Mouse (Mus musculus): ENCODE measurements at regions not wholly inside any gene's neighbourhood (a gene's known extent, or its start where the extent isn't known, plus 50 kb on each side); places are given as distances from the start of the nearest gene placed in this dataset.
A peak's percentile ranks its signal among the peaks of the same experiment; 100 is the strongest.

- Histone ChIP-seq H3K9ac (replicated peaks) (no peak overlapping the region), H3K4me1 (no peaks in the 10 kb centered on the region), H3K27ac (replicated peaks) (no peak overlapping the region), H3K4me2 (replicated peaks) (no peak overlapping the region), H3K36me3 (no peaks in the 10 kb centered on the region), H3K4me3 (no peak overlapping the region), H3K9me3 (no peaks in the 10 kb centered on the region), H3K27me3 (no peaks in the 10 kb centered on the region)
- ATAC-seq (replicated peaks): no peak
- WGBS: 68% methylated on average over 3 of the region's 3 CpGs
These were observed 210.9 kb upstream of the St8sia2 start for GRCm38 (mm10) chr7:74224378-74224777.

DNA sequence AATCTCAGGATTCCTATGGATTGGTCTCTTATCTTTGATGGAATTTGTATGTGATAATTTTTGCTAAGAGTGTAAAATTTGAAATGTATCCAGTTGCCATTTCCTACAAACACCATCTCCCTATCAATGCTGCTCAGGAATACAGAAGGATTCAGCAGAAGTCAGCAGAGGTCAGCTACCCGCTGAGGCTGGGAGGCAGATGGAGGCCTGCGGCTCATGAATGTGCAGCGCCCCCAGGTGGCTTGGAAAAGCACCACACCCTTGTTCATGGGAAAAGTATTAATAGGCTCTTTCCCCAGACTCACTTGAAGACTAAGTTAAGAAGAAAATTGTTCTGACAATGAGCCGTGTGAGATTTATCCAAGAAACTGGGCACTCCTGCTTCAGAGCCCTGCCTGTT lies 187.2 kb upstream of the St8sia2 start:
- Histone ChIP-seq H3K27ac (replicated peaks) (no peak overlapping the region), H3K9ac (replicated peaks) (no peak overlapping the region), H3K9me3 (no peaks in the 10 kb centered on the region), H3K4me3 (no peak overlapping the region), H3K27me3 (no peaks in the 10 kb centered on the region), H3K36me3 (no peaks in the 10 kb centered on the region), H3K4me1 (no peaks in the 10 kb centered on the region), H3K4me2 (replicated peaks) (no peak overlapping the region)
- no peak for ATAC-seq (replicated peaks)
- 24% methylated on average over 4 of the region's 4 CpGs for WGBS

DNA sequence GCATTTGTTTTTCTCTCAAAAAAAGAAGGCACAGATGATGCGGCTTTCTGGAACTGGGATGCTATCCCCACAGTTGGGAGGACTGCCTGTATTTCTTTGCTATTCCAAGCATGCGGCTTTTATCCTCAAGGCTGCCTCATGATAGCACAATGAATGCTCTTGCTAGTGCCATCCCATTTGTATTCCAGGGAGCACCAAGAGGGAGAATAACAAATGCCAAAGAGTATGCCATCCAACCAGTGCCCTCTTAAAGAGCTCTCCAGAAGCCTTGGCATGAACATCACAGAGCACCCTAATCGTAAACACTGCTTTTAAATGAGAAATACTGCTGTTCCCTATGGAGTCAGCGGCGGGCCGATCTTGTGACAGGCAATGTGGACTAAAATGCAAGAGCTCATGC lies 185.3 kb upstream of the St8sia2 start:
- Histone ChIP-seq H3K9ac (replicated peaks) (no peak overlapping the region), H3K4me2 (replicated peaks) (no peak overlapping the region), H3K27ac (replicated peaks) (no peak overlapping the region), H3K4me1 (no peaks in the 10 kb centered on the region), H3K9me3 (no peaks in the 10 kb centered on the region), H3K36me3 (no peaks in the 10 kb centered on the region), H3K27me3 (no peaks in the 10 kb centered on the region), H3K4me3 (no peak overlapping the region)
- whole genome bisulfite sequencing: 70% methylated on average over 6 of the region's 6 CpGs
- no peak for ATAC-seq (replicated peaks)

GRCm38 (mm10) chr7:74184661-74185060 lies 171.2 kb upstream of the St8sia2 start:
- Histone ChIP-seq H3K27me3 (no peaks in the 10 kb centered on the region), H3K4me3 (no peak overlapping the region), H3K9ac (replicated peaks) (no peak overlapping the region), H3K9me3 (no peaks in the 10 kb centered on the region), H3K27ac (replicated peaks) (no peak overlapping the region), H3K4me2 (replicated peaks) (no peak overlapping the region), H3K4me1 (no peaks in the 10 kb centered on the region), H3K36me3 (no peaks in the 10 kb centered on the region)
- no peak for ATAC-seq (replicated peaks)

- Histone ChIP-seq H3K9ac (replicated peaks) (no peak overlapping the region), H3K9me3 (no peaks in the 10 kb centered on the region), H3K4me1 (peaks cover 7% of the 10 kb centered on the region), H3K4me3 (no peak overlapping the region), H3K36me3 (no peaks in the 10 kb centered on the region), H3K27ac (replicated peaks) (no peak overlapping the region), H3K27me3 (no peaks in the 10 kb centered on the region), H3K4me2 (replicated peaks) (no peak overlapping the region)
- WGBS: 38% methylated on average over 5 of the region's 5 CpGs
- no peak for ATAC-seq (replicated peaks)
These were observed 160.7 kb upstream of the St8sia2 start for GRCm38 (mm10) chr7:74174206-74174605.

DNA sequence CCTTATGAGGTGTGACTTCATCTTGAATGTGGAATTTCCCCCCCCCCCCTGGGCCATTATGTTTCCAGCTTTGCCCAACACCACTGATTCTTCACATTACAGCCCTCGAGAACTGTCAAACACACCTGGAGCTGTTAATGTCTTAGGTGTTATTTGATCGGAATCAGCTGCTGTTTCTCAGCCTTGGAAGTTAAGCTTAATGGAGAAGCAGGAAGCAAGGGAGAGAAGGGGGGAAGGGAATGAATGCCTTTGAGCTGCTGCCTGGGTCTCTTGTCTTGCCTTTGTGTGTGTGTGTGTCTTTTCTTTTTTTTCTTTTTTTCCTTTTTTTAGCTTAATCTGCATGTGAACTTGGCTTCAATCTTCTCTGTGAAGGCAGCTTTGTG lies 159.7 kb upstream of the St8sia2 start:
- H3K4me3 ChIP-seq: no peak overlapping the region
- H3K27me3 ChIP-seq: no peaks in the 10 kb centered on the region
- H3K9me3 ChIP-seq: no peaks in the 10 kb centered on the region
- WGBS: 22% methylated on average over 2 of the region's 2 CpGs
- ATAC-seq (replicated peaks): no peak
- H3K4me2 ChIP-seq (replicated peaks): no peak overlapping the region
- H3K36me3 ChIP-seq: no peaks in the 10 kb centered on the region
- no peak overlapping the region for H3K9ac ChIP-seq (replicated peaks)
- no peak overlapping the region for H3K27ac ChIP-seq (replicated peaks)
- H3K4me1 ChIP-seq: peaks cover 7% of the 10 kb centered on the region

GRCm38 (mm10) chr7:74172504-74173229 lies 159.2 kb upstream of the St8sia2 start:
- Histone ChIP-seq H3K36me3 (no peaks in the 10 kb centered on the region), H3K27ac (replicated peaks) (no peak overlapping the region), H3K4me2 (replicated peaks) (no peak overlapping the region), H3K9ac (replicated peaks) (no peak overlapping the region), H3K9me3 (no peaks in the 10 kb centered on the region), H3K4me3 (no peak overlapping the region), H3K4me1 (peaks cover 7% of the 10 kb centered on the region), H3K27me3 (no peaks in the 10 kb centered on the region)
- ATAC-seq (replicated peaks): no peak
- WGBS: 67% methylated on average over 4 of the region's 4 CpGs

GRCm38 (mm10) chr7:74151590-74151989 lies 138.1 kb upstream of the St8sia2 start:
- no peaks in the 10 kb centered on the region for H3K27me3 ChIP-seq
- H3K4me3 ChIP-seq: no peak overlapping the region
- 52% methylated on average over 4 of the region's 4 CpGs for WGBS
- H3K9me3 ChIP-seq: no peaks in the 10 kb centered on the region
- H3K27ac ChIP-seq (replicated peaks): no peak overlapping the region
- no peak overlapping the region for H3K4me2 ChIP-seq (replicated peaks)
- no peak for ATAC-seq (replicated peaks)
- no peaks in the 10 kb centered on the region for H3K36me3 ChIP-seq
- H3K4me1 ChIP-seq: no peaks in the 10 kb centered on the region
- no peak overlapping the region for H3K9ac ChIP-seq (replicated peaks)

- H3K4me3 ChIP-seq: no peak overlapping the region
- ATAC-seq (replicated peaks): no peak
- no peaks in the 10 kb centered on the region for H3K36me3 ChIP-seq
- H3K9ac ChIP-seq (replicated peaks): no peak overlapping the region
- WGBS: 91% methylated on average over 3 of the region's 3 CpGs
- H3K9me3 ChIP-seq: no peaks in the 10 kb centered on the region
- no peak overlapping the region for H3K27ac ChIP-seq (replicated peaks)
- no peaks in the 10 kb centered on the region for H3K27me3 ChIP-seq
- no peak overlapping the region for H3K4me2 ChIP-seq (replicated peaks)
- H3K4me1 ChIP-seq: no peaks in the 10 kb centered on the region
These were observed 129.7 kb upstream of the St8sia2 start for GRCm38 (mm10) chr7:74143236-74143635.

DNA sequence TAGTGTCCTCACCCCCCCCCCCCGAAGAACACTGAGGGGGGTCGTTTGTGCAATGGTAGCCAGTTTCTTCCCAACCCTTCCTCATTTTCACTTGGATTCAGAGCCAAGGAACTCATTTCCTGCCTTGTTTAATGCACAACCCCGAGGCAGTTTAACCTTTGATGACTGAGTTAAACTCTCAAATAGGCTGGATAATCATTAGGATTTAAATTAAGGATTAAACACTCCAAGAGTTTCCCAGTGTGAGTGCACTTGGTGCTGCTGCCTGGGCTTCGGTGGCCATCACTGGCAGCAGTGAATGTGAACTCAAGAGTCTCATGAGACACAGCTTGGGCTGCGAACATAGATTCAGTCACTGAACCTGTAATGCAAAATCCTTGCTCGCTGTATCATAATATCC lies 124.7 kb upstream of the St8sia2 start:
- Histone ChIP-seq H3K27me3 (no peaks in the 10 kb centered on the region), H3K36me3 (no peaks in the 10 kb centered on the region), H3K4me3 (no peak overlapping the region), H3K9ac (replicated peaks) (no peak overlapping the region), H3K4me1 (no peaks in the 10 kb centered on the region), H3K27ac (replicated peaks) (no peak overlapping the region), H3K9me3 (no peaks in the 10 kb centered on the region), H3K4me2 (replicated peaks) (no peak overlapping the region)
- 58% methylated on average over 6 of the region's 6 CpGs for WGBS
- no peak for ATAC-seq (replicated peaks)

DNA sequence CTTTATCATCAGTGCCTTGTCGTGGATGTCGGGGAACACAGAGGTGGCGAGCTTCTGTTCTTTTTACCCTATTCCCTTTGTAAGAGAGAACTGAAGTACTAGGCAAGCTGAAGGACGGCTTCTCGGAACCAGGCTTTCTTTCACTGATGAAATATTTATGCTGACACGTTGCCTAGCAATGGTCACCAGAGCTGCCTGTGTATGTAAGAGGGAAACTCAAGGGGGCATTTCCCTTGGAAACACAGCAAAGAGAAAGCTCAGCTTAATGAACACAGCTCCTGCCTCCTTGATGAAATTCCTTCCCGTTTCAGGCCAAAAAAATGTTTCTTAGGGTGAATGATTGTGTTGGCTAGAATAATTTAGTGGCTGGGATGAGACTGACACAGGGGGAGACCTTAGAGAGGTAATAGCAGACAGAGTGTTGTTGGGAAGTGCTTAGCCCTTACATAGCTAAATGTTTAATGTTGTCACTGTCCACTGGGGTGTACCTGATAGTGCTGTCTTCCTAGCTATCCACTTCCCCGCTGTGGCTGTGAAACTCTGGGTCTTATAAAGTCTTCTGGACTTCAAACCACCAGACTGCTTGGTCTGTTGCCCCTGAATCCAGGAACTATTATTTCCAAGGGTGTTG lies 116.8 kb upstream of the St8sia2 start:
- H3K27ac ChIP-seq (replicated peaks): 0 out of 2 replicates have a peak overlapping the region, but pooled peaks have one; percentile 16

GRCm38 (mm10) chr7:74112071-74112470 lies 98.6 kb upstream of the St8sia2 start:
- no peaks in the 10 kb centered on the region for H3K36me3 ChIP-seq
- no peaks in the 10 kb centered on the region for H3K9me3 ChIP-seq
- 84% methylated on average over 2 of the region's 2 CpGs for WGBS
- ATAC-seq (replicated peaks): no peak
- H3K4me1 ChIP-seq: 0 out of 2 replicates have a peak, but pooled peaks cover 3% of the 10 kb centered on the region
- H3K27ac ChIP-seq (replicated peaks): no peak overlapping the region
- no peak overlapping the region for H3K4me3 ChIP-seq
- no peaks in the 10 kb centered on the region for H3K27me3 ChIP-seq
- no peak overlapping the region for H3K4me2 ChIP-seq (replicated peaks)
- H3K9ac ChIP-seq (replicated peaks): no peak overlapping the region

More for the DNA sequence above, 116.8 kb upstream of the St8sia2 start:
- 14% methylated on average over 8 of the region's 8 CpGs for WGBS
- H3K27me3 ChIP-seq: no peaks in the 10 kb centered on the region
- peaks cover 7% of the 10 kb centered on the region; the same call in 1 of the 2 replicates for H3K4me1 ChIP-seq
- H3K9ac ChIP-seq (replicated peaks): no peak overlapping the region
- no peak overlapping the region for H3K4me2 ChIP-seq (replicated peaks)
- ATAC-seq (replicated peaks): peak; percentile 78
- H3K4me3 ChIP-seq: no peak overlapping the region
- no peaks in the 10 kb centered on the region for H3K36me3 ChIP-seq
- no peaks in the 10 kb centered on the region for H3K9me3 ChIP-seq

DNA sequence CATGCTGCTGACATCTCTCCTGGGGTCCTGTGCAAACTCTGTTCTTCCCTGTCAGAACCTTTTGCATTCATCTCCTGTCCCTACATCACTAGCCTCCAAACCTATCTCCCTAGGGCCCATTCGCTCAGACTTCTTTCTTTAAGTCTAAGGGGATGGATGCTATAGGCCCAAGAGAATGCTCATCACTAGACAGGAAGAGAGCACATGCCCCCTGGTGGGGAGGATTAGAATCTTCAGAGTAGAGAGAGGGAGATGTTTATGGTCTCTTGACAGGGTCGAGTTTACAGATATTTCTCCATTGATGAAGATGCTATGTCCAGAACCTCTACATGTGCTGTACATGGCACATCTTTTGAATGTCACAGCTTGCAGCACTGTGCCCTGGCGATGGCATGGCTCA lies 94.9 kb upstream of the St8sia2 start:
- no peak for ATAC-seq (replicated peaks)
- Histone ChIP-seq H3K9ac (replicated peaks) (no peak overlapping the region), H3K9me3 (no peaks in the 10 kb centered on the region), H3K36me3 (no peaks in the 10 kb centered on the region), H3K4me3 (no peak overlapping the region), H3K27me3 (no peaks in the 10 kb centered on the region), H3K27ac (replicated peaks) (no peak overlapping the region), H3K4me2 (replicated peaks) (no peak overlapping the region), H3K4me1 (0 out of 2 replicates have a peak, but pooled peaks cover 4% of the 10 kb centered on the region)
- WGBS: 64% methylated on average over 3 of the region's 3 CpGs
